Mouse (Mus musculus) forebrain, postnatal 0 days (tissue): ENCODE measurements around the gene Tdgf1. TPM values are rescaled to one million over a fixed set of nuclear protein-coding genes. Genes with fewer than 3 reads are reported as not detected.

Source experiments
- ATAC-seq: fragments of 200-750 bp; cut with Nextera tagmentation; 2 replicates; pipeline ENCODE4 v1.8.0; 2017; ENCODE audit warnings: mild to moderate bottlenecking, moderate library complexity
- DNase-seq: peaks from one replicate; pipeline ENCODE4 v3.0.0-alpha.2; 2015
- H3K27ac ChIP-seq: fragments of 300-500 bp; sonication (generic); 2 replicates; pipeline ENCODE4 v1.5.1; 2014; ENCODE audit warnings: low read depth, mild to moderate bottlenecking, antibody characterized with exemption, low read length, moderate library complexity, mixed read lengths
- H3K27me3 ChIP-seq: fragments of 300-500 bp; sonication (generic); 2 replicates; pipeline ENCODE4 v1.6.1; 2014; ENCODE audit warnings: mild to moderate bottlenecking, low read length, mixed read lengths; ENCODE audit not compliant: insufficient read depth
- H3K36me3 ChIP-seq: fragments of 300-500 bp; sonication (generic); 2 replicates; pipeline ENCODE4 v1.6.1; 2014; ENCODE audit warnings: mild to moderate bottlenecking, moderate library complexity; ENCODE audit not compliant: insufficient read depth
- H3K4me1 ChIP-seq: fragments of 300-500 bp; sonication (generic); 2 replicates; pipeline ENCODE4 v1.6.1; 2014; ENCODE audit warnings: antibody characterized with exemption; ENCODE audit not compliant: insufficient read depth
- H3K4me2 ChIP-seq: fragments of 300-500 bp; sonication (generic); 2 replicates; pipeline ENCODE4 v1.6.1; 2014; ENCODE audit warnings: low read depth, mild to moderate bottlenecking, moderate library complexity
- H3K4me3 ChIP-seq: fragments of 300-500 bp; sonication (generic); 2 replicates; pipeline ENCODE4 v1.5.1; 2014; ENCODE audit warnings: low read depth, low read length, mixed read lengths
- H3K9ac ChIP-seq: fragments of 300-500 bp; sonication (generic); 2 replicates; pipeline ENCODE4 v1.6.1; 2014; ENCODE audit warnings: mild to moderate bottlenecking
- H3K9me3 ChIP-seq: fragments of 300-500 bp; sonication (generic); 2 replicates; pipeline ENCODE4 v1.6.1; 2016; ENCODE audit warnings: low read length
- CTCF ChIP-seq: sonication (generic); IDR thresholded peaks from 2 replicates; pipeline ENCODE4 v1.5.1; 2016; ENCODE audit warnings: antibody characterized with exemption, control low read depth, low read depth
- WGBS: fragments of 180-500 bp; shearing (Covaris S2); extraction: QIAGEN DNeasy Blood & Tissue Kit; methylation state at CpG from one replicate; pipeline ENCODE4 v1.1.7; 2014; 5-methylcytosine and 5-hydroxymethylcytosine counted together
- polyA plus RNA-seq: library from polyadenylated mRNA; unstranded; fragments of >200 nt; fragmentation: Nextera tagmentation; extraction: Ambion mirVana; gene quantifications from 2 replicates; pipeline ENCODE4 v1.2.1, GENCODE M21; 2015
- total RNA-seq: library from RNA; depleted of rRNA; stranded (reverse); fragments of >200 nt; gene quantifications from 2 replicates; pipeline ENCODE4 v1.2.3, GENCODE M21; 2014

Gene Tdgf1
- total and polyA plus RNA-seq, 2 experiments from 2014 or later: 0.12 TPM; not detected in 1

DNA sequence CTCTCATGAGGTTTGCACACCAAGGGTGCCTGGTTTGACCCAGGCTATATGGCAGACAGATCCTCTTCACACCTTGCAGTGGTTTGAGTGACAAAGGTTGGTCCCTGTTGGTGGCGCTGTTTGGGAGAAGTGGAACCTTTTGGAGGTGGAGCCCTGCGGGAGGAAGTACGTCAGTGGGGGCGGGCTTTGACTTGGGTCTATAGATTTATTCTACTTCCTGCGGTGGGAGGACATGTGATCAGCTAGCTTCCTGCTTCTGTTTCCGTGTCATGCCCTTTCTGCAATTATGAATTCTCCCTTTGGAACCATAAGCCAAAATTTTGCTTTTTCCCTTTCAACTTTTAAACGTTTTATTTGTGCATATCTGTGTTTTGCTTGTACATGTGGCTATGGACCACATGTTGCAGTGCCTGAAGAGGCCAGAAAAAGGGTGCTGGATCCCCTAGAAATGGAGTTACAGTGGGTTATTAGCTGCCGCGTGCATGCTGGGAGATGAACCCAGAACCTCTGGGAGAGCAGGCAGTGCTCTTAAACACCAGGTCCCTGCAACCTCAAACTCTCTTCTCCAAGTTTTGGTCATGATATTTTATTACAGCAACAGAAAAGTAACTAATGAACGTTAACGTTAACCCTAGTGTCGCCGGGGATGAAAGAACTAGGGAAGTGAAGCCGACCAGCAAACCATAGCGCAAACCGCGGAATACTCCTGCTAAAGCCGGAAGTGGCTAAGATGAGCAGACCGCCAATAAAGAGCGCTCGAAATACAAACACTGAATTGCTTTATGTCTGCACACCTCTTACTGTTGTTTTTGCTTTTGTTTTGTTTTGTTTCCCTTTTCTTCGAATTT lies 19.3 kb upstream of the Tdgf1 start:
- Histone ChIP-seq H3K36me3 (no peaks in the 10 kb centered on the region), H3K27ac (no peak overlapping the region), H3K4me2 (no peak overlapping the region), H3K27me3 (no peaks in the 10 kb centered on the region), H3K4me3 (no peak overlapping the region), H3K9ac (no peak overlapping the region), H3K9me3 (no peaks in the 10 kb centered on the region), H3K4me1 (no peaks in the 10 kb centered on the region)
- ATAC-seq: no peak
- no peak for TF ChIP-seq CTCF
- DNase-seq: no peak
- 89% methylated on average over 22 of the region's 22 CpGs for WGBS

DNA sequence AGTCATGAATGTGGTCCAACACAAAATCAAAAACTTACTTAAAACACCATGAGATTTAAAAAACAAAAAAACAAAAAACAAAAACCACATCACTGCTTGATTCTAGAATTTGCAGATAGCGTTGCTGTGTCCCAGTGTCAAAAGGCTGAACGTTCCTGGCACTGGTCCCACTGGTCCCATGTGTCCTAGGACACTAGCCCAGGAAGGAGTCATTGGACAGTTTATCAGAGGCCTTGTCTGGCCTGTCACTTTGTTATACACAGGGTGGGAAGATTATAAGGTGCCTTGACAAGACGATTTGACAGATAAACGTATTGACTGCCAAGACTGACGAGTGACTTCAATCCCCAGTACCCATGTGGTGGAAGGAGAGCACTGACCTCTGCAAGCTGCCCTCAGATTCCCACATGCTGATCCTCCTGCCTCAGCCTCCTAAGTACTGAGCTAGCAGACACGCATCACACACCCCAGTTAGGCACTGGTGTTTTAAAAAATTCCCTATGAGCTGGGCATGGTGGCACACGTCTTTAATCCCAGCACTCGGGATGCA lies 17.7 kb upstream of the Tdgf1 start:
- no peak overlapping the region for H3K9ac ChIP-seq
- H3K9me3 ChIP-seq: no peaks in the 10 kb centered on the region
- no peaks in the 10 kb centered on the region for H3K36me3 ChIP-seq
- no peak for DNase-seq
- no peaks in the 10 kb centered on the region for H3K27me3 ChIP-seq
- no peak overlapping the region for H3K4me2 ChIP-seq
- WGBS: 88% methylated on average over 8 of the region's 8 CpGs
- ATAC-seq: no peak
- H3K4me3 ChIP-seq: no peak overlapping the region
- no peak overlapping the region for H3K27ac ChIP-seq
- no peak for TF ChIP-seq CTCF
- H3K4me1 ChIP-seq: no peaks in the 10 kb centered on the region

DNA sequence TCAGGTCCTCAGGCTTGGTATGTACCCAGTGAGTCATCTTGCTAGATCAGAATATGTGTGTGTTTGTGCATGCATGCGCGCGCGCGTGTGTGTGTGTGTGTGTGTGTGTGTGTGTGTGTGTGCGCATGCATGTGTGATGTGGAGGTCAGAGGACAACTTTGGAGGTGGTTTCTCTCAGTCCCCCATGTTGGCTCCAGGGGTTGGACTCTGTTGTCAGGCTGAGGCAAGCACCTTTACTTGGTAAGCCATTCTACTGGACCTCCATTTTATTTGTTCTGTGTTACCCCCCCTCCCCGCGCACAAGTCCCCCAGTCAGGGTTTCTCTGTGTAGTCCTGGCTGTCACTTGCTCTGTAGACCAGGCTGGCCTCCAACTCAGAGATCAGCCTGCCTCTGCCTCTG lies 15.4 kb upstream of the Tdgf1 start:
- no peak for DNase-seq
- H3K9me3 ChIP-seq: no peaks in the 10 kb centered on the region
- H3K9ac ChIP-seq: no peak overlapping the region
- ATAC-seq: no peak
- TF ChIP-seq CTCF: no peak
- H3K27me3 ChIP-seq: no peaks in the 10 kb centered on the region
- 97% methylated on average over 8 of the region's 8 CpGs for WGBS
- no peak overlapping the region for H3K4me2 ChIP-seq
- H3K36me3 ChIP-seq: no peaks in the 10 kb centered on the region
- no peak overlapping the region for H3K4me3 ChIP-seq
- no peak overlapping the region for H3K27ac ChIP-seq
- H3K4me1 ChIP-seq: no peaks in the 10 kb centered on the region

DNA sequence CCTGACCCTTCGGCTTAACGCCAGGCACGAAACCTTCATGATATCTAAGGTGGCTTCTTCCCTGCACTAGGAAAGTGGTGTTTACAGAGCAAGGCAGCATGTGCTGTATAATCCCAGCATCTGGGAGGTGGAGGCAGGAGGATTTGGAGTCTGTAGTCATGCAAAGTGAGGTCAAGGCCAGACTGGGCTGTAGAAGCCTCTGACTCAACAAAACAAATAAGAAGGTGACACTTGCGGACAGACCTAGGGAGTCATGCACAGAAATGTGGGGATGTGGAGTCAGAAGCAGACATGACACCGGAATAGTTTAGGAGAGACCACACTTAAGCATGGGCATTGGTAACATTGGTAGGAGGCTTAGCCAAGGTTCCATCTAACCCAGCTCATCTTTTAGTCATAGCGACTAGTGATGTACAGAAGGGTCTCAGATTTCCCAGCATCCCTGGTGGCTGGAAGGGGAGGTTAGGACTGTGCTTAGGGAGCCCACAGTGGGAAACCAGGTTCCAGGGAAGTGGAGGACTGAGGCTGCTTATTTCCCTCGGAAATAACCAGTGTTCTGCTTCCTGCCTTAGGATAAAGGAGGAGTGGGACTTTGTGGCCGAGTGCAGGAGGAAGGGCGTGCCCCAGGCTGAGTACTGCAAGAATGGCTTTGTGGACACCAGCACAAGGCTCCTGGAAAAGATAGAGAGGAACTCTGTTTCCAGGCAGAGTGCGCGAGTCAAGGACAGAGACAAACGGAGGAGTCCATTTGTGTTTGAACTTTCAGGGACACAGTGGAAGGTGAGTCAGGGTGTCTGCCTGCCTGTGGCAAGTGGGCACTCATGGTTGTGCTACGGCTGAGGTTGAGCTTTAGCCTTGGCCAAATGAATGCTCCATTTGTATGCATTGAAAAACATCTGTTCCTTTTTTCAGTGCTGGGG lies 14.5 kb upstream of the Tdgf1 start:
- Histone ChIP-seq H3K4me2 (no peak overlapping the region), H3K9ac (no peak overlapping the region), H3K9me3 (no peaks in the 10 kb centered on the region), H3K36me3 (no peaks in the 10 kb centered on the region), H3K27me3 (no peaks in the 10 kb centered on the region), H3K27ac (no peak overlapping the region), H3K4me3 (no peak overlapping the region), H3K4me1 (no peaks in the 10 kb centered on the region)
- TF ChIP-seq CTCF: no peak
- ATAC-seq (no peak), DNase-seq (no peak)
- 91% methylated on average over 13 of the region's 13 CpGs for WGBS

GRCm38 (mm10) chr9:110959669-110960068 lies 13.7 kb upstream of the Tdgf1 start:
- Histone ChIP-seq H3K27ac (no peak overlapping the region), H3K4me1 (no peaks in the 10 kb centered on the region), H3K4me3 (no peak overlapping the region), H3K4me2 (no peak overlapping the region), H3K9ac (no peak overlapping the region), H3K36me3 (no peaks in the 10 kb centered on the region), H3K27me3 (no peaks in the 10 kb centered on the region), H3K9me3 (no peaks in the 10 kb centered on the region)
- no peak for ATAC-seq
- DNase-seq: no peak
- 83% methylated on average over 5 of the region's 5 CpGs for WGBS
- no peak for TF ChIP-seq CTCF

- no peaks in the 10 kb centered on the region for H3K36me3 ChIP-seq
- H3K9me3 ChIP-seq: no peaks in the 10 kb centered on the region
- no peaks in the 10 kb centered on the region for H3K27me3 ChIP-seq
- H3K4me2 ChIP-seq: no peak overlapping the region
- WGBS: 85% methylated on average over 6 of the region's 6 CpGs
- ATAC-seq: no peak
- no peak for DNase-seq
- no peak for TF ChIP-seq CTCF
- peaks cover 5% of the 10 kb centered on the region; the same call in 1 of the 2 replicates for H3K4me1 ChIP-seq
- H3K9ac ChIP-seq: no peak overlapping the region
- H3K4me3 ChIP-seq: no peak overlapping the region
- no peak overlapping the region for H3K27ac ChIP-seq
These were observed 10.0 kb upstream of the Tdgf1 start for GRCm38 (mm10) chr9:110955962-110956361.
